Mouse (Mus musculus): ENCODE measurements around the gene Ppm1h.

DNA sequence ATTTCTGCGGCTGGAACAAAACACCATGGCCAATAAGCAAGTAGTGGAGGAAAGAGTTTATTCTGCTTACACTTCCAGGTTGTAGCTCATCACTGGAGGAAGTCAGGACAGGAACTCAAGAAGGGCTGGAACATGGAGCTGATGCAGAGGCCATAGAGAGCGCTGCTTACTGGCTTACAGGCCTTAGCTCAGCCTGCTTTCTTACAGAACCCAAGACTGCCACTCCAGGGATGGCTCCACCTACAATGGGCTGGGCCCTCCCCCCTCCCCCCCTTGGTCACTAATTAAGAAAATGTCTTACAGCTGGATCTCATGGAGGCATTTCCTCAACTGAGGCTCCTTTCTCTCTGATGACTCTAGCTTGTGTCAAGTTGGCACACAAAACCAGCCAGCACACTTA is 7.3 kb upstream of the Ppm1h start:
- TF ChIP-seq UBTF (IDR thresholded peaks at IDR 0.05; ENCODE audit: borderline replicate concordance, insufficient read depth, low read depth, low read length) (no peak), CTCF (IDR thresholded peaks at IDR 0.05 in 2 of 3, conservative IDR thresholded peaks at IDR 0.05 in 1 of 3; ENCODE audit: control insufficient read depth in 1 of 3, insufficient read depth in 1 of 3, low read depth in 2 of 3, low read length in 3 of 3, poor library complexity in 1 of 3, severe bottlenecking in 1 of 3) (no peak), POLR2A (IDR thresholded peaks at IDR 0.05; ENCODE audit: control insufficient read depth in 1 of 2, insufficient read depth in 1 of 2, low read depth in 1 of 2, low read length in 2 of 2, poor library complexity in 1 of 2) (no peak), EP300 (IDR thresholded peaks at IDR 0.05; ENCODE audit: low read depth in 1 of 2, low read length in 2 of 2) (no peak), KAT2A (conservative IDR thresholded peaks at IDR 0.05; ENCODE audit: low read depth, low read length) (no peak), CHD1 (IDR thresholded peaks at IDR 0.05; ENCODE audit: low read depth, low read length) (no peak), MEF2A (IDR thresholded peaks at IDR 0.05; ENCODE audit: extremely low read depth, insufficient replicate concordance, low read depth, low read length, poor library complexity, severe bottlenecking) (no peak), NRF1 (IDR thresholded peaks at IDR 0.05; ENCODE audit: insufficient read depth, low read depth, low read length, poor library complexity, severe bottlenecking) (no peak), ZNF384 (IDR thresholded peaks at IDR 0.05; ENCODE audit: low read depth, low read length) (no peak)
